Mouse (Mus musculus) right cerebral cortex, adult 2 months (tissue): ENCODE results near the gene Med27.
A peak's percentile ranks its signal among the peaks of the same experiment; 100 is the strongest.

Experiments used
- DNase-seq, 2 experiments: peaks; one replicate each; pipeline ENCODE4 v3.0.0; 2021 to 2022; ENCODE audit warnings: low spot score in 2 of 2

The Med27 gene

DNA sequence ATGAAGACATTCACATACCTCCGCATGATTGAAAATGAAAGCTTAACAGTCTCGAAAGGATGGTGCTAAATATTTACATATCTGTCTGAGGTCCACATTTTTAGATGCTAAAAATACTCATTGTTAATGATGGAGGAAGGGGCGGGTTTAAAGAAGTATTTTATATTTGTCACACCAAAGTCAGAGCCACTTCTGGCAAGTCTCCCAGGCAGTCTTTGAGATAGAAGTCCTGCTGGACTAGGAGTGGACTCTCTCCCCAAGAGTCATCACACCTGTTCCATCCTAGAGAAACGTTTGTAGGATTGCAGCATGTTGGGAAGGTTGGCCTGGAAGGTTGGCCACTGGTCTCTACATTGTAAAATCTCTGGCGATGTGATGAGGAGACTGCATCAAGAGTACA, 90.5 kb downstream of the Med27 start:
- DNase-seq: no peak

DNA sequence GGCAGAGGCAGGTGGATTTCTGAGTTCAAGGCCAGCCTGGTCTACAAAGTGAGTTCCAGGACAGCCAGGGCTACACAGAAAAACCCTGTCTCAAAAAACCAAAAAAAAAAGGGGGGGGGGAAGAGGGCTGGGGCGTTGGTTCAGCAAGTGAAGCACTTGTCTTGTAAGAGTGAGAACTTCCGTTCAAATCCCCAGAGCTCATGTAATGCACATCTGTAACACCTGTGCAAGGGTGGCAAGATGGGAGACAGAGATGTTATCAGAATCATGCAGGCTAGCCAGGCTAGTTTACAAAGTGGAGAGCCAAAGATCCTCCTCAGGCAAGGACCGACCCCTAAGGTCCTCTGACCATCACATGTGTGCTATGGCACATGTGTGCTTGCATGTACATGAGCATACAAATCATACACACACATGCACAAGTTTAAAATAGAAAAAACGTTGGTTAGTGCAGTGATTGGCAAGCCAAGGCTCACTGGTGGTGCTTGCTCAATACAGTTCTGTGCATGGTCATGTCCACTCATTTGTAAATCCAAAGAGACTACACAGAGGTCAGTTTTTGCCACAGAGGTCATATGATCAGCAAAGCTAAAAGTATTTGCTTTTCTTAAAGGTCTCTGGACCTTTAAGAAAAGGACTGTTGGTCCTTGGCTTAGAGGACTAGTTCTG, 91.4 kb downstream of the Med27 start:
- no peak for DNase-seq

DNA sequence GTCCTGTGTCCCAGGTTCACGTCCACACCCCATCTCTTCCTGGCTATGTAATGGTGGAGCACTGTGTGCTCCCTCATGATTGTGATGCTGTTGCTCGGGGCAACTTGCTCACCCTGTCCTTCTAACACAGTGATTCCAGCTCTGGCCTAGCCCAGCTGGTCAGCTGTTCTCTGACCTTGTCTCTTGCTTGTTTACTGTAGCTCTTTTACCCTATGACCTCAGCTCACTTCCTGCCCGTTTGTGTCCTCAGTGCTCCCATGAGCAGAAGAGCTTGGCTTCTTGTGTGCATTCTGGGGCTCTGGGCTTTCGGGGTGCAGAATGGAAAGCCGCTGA, 91.9 kb downstream of the Med27 start:
- no peak for DNase-seq

DNA sequence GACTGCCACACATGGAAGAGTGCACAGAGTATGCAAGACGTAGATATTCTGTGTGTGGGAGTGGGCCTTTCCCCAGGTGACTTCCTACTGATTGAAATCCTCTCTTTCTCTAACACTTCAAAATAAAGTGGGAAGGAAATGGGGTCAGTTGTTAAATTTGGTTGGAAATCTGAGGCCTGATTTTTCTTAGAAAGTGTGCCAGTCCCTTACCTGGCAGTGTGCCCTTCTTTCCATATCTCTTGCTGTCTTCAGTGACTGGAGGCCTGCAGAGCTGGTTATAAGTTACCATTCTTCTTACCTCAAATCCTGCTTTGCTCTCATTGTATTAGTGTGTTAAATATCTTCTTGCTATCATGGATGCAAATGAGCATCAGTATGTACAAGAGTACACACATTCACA, 92.4 kb downstream of the Med27 start:
- DNase-seq: no peak

DNA sequence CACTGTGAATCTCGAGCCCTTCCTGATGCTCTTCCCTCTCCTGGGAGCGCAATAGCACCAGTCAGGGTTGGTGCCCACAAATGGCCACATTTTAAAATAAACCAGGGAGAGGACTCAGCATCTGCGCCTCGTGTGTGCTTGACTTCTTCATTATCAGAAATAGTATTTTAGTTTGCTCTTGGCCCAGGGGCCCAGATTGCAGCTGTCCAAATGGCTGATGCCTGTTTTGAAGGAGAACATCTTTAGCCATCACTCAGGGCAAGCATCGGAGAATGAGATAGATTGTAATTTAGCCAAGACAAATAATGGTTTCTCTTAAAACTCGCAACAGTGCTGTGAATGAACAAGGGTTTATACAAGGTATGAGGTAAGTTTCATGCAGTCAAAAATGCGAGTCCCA, 92.8 kb downstream of the Med27 start:
- no peak for DNase-seq

DNA sequence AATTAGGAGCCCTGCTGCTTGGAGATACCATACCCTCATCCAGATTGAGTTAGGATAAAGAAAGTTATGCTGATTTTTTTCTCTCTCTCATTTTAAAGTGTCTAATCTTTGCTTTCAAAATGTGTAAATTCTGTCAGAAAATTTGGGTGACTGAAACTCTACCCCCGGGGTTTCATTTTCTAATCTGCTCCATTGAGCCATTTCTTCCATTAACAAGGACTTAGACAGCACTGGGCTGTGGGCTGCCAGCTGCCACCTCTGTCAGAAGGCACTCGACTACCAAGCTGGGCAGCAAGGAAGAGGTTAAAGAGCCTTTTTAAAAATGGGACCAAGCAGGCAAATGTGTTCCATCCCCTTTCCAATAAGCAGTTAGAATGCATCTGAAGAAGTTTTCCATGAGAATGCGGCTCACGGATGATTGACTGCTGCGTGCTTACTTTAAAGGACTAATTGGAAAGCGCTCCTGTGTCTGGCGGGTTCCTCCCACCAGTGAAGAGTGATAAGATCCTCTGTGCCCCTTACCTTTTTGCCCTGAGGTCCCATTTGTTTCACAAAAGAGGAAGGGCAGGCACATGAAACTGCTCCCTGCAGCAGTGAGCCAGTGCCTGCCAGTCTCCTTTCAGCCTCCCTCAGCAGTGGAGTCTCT, 93.4 kb downstream of the Med27 start:
- no peak for DNase-seq

DNA sequence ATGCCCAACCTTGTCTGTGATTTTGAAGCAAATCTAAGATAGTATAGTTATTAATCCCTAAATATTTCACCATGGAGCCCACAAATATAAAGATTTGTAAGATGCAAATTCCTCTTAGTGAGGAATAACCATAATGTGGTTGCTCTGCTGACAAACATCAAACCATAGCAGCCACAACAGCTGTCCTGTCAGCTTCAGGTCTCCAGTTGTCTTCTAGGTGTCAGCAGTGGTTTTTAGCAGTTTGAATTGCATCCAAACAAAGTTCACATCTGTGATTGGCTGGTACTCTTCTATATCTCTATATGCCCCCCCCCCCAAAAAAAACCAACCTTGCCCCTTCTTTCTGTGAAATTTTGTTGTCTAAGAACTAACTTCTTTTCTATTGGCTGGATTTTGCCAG, 95.7 kb downstream of the Med27 start:
- DNase-seq: no peak

DNA sequence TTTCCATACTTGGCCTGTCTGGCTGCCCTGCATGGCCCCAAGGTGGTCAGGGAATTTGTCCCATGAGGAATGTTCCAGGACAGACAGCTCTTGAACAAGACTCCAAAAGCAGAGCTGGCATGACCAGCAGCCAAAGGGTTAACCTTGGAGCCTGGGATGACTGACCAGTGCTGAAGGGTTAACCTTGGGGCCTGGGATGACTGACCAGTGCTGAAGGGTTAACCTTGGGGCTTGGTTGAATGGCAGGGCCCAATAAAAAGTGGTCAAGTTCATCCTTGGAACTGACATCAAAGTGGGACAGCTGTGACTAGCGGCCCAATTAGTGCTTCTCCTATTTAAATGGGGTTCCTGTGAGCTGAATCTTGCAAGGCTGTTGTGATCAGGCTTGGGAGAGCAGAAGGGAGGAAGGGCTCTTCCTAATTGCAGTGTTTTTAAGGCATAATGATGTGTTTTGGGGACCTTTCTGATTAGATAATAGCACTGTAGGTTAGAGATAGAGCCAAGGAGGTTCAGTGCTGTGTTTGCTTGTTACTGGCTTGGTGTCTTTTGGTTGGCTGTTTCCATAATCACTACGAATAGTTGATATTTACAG, 97.1 kb downstream of the Med27 start:
- no peak for DNase-seq

DNA sequence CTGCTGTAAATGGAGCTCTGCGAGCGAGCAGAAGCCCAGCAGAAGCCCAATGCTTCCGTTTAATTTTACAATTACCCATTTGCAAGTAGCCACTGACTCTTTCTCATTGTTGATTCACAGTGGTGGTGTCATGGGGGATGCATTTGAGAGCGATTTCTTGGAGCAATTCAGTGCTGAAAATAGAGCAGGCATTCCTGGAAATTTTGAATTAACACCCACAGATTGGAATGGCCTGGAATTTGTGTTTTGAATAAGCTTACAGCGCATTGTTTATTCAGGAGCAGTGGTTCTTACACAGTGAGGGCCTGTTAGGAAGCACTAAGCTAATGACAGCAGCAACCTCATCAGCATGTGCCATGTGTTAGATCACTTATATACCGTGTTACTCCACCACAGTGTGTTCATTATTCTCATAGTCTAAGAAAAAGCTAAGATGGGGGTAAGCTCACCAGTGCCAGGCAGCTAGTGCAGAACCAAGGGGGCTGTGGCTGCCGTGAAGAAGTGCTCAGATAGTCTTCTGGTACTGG, 101.9 kb downstream of the Med27 start:
- peak in 1 of 2 experiments; percentile 18 for DNase-seq

DNA sequence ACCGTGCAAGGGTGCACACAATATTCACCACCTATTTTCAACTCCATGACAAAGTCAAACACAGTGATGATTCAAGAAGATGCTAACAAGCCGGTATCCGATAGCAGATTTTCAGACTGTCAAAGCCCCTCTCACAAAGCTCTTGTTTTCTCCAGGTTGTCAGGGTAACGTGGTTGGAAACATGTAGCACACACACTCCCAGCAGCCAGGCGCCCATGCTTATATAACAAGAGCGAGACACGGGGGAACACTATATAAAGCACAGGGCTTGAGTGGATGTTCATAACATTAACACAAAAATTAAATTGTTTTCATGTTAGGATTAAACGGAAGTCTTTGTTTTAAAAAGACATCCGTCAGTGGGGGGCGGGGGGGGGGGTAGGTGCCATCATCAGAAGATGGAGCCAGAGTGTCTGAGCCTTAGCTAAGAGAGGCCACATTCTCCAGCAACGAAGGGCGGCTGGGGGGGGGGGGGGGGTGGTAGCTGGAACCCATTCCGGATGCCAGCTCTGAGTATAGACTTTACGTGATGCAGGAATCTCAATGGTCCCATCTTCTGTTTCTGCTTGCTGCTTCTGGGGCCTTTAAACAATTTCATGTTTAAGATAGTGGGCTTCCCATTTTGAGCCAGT, 104.9 kb downstream of the Med27 start:
- DNase-seq: peak; percentile 61 to 67

DNA sequence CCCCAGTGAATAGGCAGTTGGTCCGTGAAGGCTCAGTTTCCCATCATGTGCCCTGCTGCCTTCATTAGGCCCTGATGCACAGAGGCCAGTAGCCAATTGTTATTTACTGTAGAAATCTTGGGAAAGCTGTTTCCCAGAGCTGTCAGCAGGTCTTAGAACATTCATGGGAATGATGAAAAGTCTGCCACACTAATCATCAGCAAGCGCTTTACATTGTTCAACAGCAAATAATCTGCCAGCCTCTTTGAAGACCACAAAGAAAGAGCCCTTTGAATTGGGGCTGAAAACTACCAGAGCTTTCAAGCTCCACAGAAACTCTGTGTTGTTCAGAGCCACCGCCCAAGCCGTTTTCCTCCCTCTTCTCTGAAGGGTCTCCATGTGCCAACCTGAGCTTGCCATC, 106.8 kb downstream of the Med27 start:
- no peak for DNase-seq

DNA sequence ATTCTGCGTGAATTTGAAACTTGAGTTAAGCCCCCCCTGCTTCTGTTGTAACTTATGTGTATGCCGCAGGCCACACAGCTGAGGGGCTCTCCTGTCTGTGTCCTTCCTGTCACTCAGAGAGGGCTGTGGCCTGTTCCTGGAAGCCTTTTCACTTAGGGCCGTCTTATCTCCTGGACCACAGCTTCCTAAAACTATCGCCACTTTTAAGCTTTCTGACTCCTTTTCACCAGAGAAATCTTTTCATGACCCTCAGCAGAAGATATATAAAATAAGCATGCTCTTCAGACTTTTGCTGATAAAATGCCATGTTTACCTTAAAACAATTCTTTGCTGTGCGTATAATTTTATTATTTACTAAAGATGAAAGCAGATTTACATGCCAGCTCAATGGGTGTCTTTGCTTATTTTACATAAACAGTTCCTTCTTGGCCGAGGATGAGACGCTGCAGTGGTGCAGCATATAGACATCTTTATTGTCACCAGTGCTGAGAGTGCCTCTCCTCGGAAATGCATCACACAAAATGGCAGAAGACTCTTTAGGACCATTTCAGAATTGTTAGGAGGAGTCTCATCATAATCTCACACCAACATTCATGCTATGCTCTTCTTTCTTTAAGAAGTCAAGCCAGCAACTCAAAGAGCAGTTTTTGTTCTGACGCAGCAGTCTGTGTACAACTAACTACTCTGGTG, 110.2 kb downstream of the Med27 start:
- DNase-seq: no peak

DNA sequence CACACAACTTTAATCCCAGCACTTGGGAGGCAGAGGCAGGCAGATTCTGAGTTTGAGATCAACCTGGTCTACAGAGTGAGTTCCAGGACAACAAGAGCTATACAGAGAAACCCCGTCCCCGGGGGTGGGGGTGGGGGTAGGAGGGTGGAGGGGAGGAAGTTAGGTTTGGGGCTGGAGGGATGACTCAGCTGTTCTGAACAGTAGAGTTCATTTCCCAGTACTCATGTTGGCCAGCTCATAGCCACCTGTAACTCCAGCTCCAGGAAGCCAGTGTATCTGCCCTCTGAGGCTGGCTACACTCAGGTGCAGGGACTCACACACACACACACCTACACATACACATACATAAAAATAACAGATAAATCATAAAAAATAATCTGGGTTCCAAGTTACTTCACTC, 111.1 kb downstream of the Med27 start:
- no peak for DNase-seq

DNA sequence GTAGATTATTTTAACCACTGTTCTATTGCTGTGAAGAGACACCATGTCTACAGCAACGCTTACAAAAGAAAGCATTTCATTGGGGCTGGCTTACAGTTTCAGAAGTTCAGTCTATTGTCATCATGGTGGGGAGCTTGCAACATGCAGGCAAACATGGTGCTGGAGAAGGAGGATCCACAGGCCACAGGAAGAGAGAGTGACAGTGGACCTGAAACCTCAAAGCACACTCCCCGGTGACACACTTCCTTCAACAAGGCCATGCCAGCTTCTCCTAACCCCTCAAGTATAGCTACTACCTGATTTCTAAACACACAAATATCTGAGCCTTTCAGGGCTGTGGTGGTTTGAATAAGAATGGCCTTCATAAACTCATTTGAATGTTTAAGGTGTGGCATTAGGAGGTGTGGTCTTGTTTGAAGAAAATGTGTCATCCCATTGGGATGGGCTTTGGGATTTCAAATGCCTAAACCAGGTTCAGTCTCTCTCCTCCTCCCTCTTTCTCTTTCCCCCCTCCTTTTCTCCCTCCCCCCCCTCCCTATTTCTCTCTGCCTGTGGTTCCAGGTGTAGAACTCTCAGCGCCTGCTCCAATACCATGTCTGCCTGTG, 111.8 kb downstream of the Med27 start:
- no peak for DNase-seq

DNA sequence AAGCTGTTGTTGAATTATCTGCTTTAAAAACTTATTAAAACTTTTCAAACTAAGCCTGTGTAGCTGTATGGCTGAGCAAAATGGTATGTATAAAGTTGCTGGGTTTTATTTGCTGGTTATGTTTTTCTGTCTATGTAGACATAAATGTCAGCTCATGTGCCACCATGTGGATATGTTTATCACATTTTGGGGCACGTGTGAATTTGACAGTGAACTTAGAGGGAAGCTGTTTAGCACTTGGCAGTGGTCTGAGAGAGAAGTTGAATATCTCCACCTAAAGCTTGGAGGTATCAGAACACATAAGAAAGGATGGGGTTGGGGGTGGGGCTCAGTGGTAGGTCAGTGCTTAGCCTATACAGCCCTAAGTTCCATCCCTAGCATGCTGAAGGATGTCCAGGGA, 113.0 kb downstream of the Med27 start:
- no peak for DNase-seq

DNA sequence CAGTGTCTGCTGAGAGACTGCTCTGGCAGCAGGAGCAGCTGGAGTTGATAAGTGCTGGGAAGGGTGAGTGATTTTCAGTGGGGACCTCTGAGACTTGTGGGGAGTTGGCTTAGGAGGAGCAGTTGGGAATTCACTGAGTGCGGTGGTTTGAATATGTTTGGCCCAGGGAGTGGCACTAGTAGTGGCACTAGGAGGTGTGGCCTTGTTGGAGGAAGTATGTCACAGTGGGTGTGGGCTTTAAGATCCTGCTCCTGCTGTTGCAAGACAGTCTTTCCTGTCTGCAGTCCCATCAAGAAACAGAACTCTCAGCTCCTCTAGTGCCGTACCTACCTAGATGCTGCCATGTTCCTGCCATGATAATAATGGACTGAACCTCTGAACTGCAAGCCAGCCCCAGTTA, 115.2 kb downstream of the Med27 start:
- no peak for DNase-seq

DNA sequence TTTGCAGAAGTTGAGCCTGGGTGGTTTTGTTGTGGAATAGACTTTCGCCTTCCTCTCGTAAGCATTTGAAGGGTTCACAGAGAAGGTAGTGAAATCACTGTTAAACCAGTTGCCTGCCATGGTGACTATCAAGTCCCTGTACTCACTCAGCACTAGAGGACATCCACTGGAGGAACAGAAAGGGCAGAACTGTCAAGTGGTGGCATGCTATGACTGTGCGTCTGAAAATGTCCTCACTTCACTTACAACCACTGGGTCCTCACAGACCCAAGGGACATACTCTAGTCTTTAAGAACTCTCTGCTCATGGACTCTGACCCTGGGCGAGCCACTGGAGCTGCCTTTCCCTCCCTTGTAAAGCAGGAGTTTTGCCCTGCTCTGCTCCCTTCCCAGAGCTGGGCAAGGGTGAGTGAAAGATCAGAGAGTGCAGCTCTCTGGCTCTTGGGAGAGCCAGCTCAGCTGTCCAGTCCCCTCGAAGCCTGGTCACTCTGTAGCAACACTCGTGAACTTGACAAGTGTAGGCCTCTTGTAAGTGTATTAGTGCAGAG, 116.5 kb downstream of the Med27 start:
- DNase-seq: no peak

DNA sequence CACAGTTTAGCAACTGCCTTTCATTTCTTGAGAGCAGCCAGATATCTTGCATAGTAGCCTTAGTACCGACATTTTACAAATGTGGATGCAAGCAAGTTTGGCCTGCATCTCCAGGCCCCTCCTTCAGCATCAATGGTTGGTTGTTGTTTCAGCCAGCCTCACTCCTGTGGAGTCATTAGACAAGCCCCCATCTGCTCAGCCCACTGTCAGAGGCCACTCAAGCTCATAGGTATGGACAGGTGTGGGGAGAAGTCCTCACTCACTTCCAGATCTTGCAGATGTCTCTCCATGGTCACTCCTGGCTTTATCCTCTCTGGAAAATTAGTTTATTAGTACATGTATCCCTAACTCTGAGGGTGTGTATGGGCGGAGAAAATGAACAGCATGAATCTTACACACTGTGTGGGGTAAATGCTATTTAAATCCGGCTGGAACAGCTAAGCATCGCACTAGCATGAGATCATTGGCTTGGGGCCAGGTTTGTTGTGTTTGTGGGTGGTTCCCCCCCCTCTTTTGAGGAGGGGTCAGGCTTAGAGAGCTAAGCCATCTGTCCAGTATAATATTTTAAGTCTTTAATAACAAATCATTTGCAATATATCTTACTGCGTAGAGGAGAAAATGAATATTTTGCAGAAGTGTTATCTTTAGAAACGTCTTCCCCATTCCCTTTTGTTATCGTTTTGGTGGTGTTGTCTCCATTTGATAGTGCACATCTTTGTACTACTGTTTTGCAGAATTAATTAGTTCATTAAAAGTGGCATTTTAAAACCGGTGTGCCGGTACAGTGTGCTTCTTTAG, 118.4 kb downstream of the Med27 start:
- peak; percentile 75 for DNase-seq

DNA sequence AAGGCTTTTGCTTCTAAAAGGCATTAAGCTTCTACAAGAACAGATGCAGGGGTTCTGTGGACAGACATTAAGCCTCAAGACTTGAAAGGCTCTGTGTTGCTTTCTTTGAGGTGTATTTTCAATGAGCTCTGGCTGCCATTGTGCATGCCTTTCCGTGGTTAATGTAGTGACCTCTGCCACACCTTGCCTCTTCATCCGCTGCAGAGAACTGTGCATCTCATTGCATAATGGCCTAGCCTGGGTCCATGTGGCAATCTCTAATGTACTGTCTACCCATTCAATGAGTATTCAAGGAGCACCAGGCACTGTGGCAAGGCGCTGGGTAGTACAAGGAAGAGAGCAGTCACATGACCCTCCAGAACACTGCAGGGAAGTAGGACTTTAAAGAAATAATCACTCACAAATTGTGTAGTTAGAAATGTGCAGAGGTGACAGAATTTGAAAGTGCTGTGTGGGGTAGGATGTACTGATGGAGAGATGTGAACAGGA, 119.1 kb downstream of the Med27 start:
- no peak for DNase-seq

DNA sequence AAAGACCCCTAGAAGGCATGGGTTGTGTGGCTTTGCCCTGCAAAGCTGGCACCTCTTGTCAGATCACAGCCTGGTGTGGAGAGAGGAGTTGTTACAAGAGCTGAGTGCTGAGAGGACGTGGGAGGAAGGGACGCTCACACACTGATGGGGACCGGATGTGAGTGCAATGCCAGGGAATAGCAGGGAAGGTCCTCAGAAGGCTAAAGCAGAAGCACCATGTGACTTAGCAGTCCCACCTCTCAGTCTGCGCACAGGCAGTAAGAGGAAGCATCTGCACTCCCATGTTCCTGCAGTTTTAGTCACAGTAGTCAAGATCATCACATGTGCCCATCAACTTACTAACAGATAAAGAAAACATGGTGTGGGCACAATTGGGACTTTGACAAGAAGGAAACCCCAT, 119.8 kb downstream of the Med27 start:
- peak in 1 of 2 experiments; percentile 23 for DNase-seq
